Mouse (Mus musculus) cerebellum, adult 2 months (tissue): ENCODE results near the gene Wipf2. TPM values are rescaled to one million over a fixed set of nuclear protein-coding genes. Genes with fewer than 3 reads are reported as not detected.
A peak's percentile ranks its signal among the peaks of the same experiment; 100 is the strongest.

Source experiments
- DNase-seq, 2 experiments: peaks; one replicate each; pipeline ENCODE4 v3.0.0; 2021
- H3K27ac ChIP-seq: fragments of 200-500 bp; 2 replicates; pipeline ENCODE4 v1.5.1; 2012; ENCODE audit warnings: low read length, control low read depth, inconsistent platforms; ENCODE audit not compliant: insufficient read depth
- H3K27me3 ChIP-seq: fragments of 200-500 bp; 2 replicates; pipeline ENCODE4 v1.6.1; 2012; ENCODE audit warnings: inconsistent platforms, mild to moderate bottlenecking, low read length, moderate library complexity; ENCODE audit not compliant: control insufficient read depth, insufficient read depth
- H3K4me1 ChIP-seq: fragments of 200-500 bp; 2 replicates; pipeline ENCODE4 v1.6.1; 2011; ENCODE audit warnings: low read length; ENCODE audit not compliant: control insufficient read depth, insufficient read depth
- H3K4me3 ChIP-seq: fragments of 200-500 bp; replicated peaks from 2 replicates; pipeline ENCODE3; 2011; ENCODE audit warnings: mild to moderate bottlenecking, low read depth, low read length, control low read depth; ENCODE audit not compliant: insufficient read depth
- CTCF ChIP-seq: fragments of 200-500 bp; IDR thresholded peaks from 2 replicates; pipeline ENCODE4 v1.5.1; 2011; ENCODE audit warnings: low read depth, mild to moderate bottlenecking, control low read depth, low read length, moderate library complexity, borderline replicate concordance; ENCODE audit not compliant: insufficient read depth
- POLR2A ChIP-seq: fragments of 200-500 bp; IDR thresholded peaks from 2 replicates; pipeline ENCODE4 v1.6.1; 2011; ENCODE audit warnings: low read length, control low read depth, borderline replicate concordance; ENCODE audit not compliant: insufficient read depth
- WGBS: fragments of 180-500 bp; shearing (Covaris S2); methylation state at CpG from one replicate; pipeline ENCODE4 v1.1.7; 2018; 5-methylcytosine and 5-hydroxymethylcytosine counted together
- polyA plus RNA-seq: library from polyadenylated mRNA; depleted of rRNA; stranded (reverse); fragments of >200 nt; gene quantifications from 2 replicates; pipeline ENCODE4 v1.2.3, GENCODE M21; 2012

Wipf2 gene
- polyA plus RNA-seq, 1 experiment: 25.8 TPM

DNA sequence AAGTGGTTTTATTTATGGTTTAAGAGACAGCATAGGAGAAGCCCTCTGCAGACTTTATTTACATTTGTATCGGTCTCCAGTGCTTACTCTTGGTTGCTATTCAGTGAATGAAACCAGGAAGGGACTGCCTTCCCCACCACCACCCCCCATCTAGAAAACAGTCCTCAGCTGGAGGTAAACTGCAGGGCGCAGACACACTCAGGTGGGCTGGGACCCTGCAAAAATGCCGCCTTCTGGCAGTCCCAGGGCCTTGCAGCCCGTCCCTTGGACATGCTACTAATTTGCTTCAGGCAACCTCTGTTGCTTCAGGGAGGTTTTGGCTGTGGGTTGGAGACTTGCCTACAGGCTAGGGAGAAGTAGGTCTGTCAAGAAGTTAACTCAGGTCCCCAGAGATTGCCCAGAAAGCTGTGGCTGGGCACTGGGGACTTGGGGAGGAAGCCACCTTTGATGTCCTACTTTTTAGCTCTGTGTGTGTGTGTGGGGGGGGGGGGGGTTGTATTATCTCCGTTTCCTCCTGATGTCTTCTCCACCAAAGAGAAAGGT lies 61.3 kb downstream of the Wipf2 start:
- 78% methylated on average over 5 of the region's 5 CpGs for WGBS
- H3K27ac ChIP-seq: no peak overlapping the region
- H3K27me3 ChIP-seq: no peaks in the 10 kb centered on the region
- no peak overlapping the region for H3K4me3 ChIP-seq
- TF ChIP-seq POLR2A (no peak), CTCF (no peak)
- peak in 1 of 2 experiments; percentile 13 for DNase-seq
- H3K4me1 ChIP-seq: peaks cover 9% of the 10 kb centered on the region; the same call in 1 of the 2 replicates

DNA sequence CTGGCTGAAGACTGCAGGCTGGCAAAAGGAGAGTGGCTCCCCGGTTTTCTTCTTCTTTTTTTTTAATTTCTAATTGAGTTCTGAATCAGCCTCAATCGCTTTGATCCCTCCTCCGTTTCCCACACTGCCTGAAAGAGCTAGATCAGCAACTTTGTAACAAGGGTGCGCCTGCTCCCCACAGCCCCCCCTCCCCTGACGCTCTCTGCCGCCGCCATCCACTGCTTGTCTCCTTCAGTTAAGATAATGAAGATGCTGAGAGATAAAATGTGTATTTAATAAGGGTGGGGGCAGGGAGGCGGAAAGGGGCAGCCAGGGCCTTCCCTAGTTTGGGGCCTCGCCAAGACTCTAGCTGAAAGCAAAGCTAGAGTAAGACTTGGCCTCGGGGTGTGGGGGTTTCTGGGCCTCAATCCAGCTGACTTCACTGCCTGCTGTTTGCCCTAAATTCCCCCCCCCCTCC lies 61.9 kb downstream of the Wipf2 start:
- DNase-seq: peak; percentile 24 to 42
- TF ChIP-seq CTCF: no peak
- no peak for TF ChIP-seq POLR2A
- no peak overlapping the region for H3K27ac ChIP-seq
- no peaks in the 10 kb centered on the region for H3K27me3 ChIP-seq
- WGBS: 51% methylated on average over 10 of the region's 10 CpGs
- peaks cover 13% of the 10 kb centered on the region; the same call in 1 of the 2 replicates for H3K4me1 ChIP-seq
- H3K4me3 ChIP-seq: no peak overlapping the region

DNA sequence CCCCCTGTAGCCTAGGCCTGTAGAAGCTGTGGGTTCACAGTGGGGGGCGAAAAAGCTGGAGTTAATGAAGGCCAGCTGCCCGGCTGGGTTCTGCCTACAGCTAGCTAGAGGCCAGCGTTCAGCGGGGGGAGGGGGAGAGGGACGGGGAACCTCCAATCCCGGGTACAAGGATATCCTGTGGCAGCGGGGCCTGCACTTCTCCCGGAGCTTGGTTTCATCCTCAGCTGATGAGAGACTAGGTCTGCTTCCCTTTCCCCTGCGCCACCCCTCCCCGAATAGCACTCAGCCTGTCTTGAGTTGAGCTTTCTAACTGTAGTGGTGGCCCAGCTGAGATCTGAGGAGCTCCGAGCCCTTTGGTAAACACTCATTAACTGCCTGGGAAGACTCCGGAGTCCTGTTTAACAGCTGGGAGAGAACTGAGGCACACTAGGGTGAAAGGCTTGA lies 62.5 kb downstream of the Wipf2 start:
- H3K27me3 ChIP-seq: no peaks in the 10 kb centered on the region
- TF ChIP-seq CTCF (no peak), POLR2A (no peak)
- no peak overlapping the region for H3K4me3 ChIP-seq
- DNase-seq: peak; percentile 32 to 35
- H3K4me1 ChIP-seq: peaks cover 19% of the 10 kb centered on the region
- WGBS: 47% methylated on average over 12 of the region's 12 CpGs
- no peak overlapping the region for H3K27ac ChIP-seq

DNA sequence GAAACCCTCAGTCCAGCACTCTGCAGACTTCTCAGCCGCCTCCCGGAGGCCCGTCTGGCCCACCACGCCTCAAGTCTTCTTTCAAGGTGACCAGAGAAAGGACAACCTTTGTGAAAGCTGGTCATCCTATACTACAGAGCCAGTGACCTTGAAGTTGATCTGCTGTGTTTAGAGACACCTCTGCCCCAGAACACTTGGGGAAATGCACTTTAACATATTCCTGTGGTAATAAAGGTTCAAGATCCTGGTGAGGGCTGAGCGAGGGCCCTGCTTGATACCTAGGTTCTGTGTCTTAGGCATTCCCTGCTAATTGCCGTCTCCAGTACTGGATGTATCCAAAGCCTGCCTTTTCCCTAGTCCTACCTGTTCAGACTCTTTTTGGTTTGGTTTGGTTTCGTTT lies 63.1 kb downstream of the Wipf2 start:
- no peak for TF ChIP-seq CTCF
- no peak for TF ChIP-seq POLR2A
- Histone ChIP-seq H3K27ac (no peak overlapping the region), H3K4me3 (no peak overlapping the region), H3K27me3 (no peaks in the 10 kb centered on the region), H3K4me1 (peaks cover 25% of the 10 kb centered on the region)
- DNase-seq: no peak
- WGBS: 94% methylated on average over 7 of the region's 7 CpGs

DNA sequence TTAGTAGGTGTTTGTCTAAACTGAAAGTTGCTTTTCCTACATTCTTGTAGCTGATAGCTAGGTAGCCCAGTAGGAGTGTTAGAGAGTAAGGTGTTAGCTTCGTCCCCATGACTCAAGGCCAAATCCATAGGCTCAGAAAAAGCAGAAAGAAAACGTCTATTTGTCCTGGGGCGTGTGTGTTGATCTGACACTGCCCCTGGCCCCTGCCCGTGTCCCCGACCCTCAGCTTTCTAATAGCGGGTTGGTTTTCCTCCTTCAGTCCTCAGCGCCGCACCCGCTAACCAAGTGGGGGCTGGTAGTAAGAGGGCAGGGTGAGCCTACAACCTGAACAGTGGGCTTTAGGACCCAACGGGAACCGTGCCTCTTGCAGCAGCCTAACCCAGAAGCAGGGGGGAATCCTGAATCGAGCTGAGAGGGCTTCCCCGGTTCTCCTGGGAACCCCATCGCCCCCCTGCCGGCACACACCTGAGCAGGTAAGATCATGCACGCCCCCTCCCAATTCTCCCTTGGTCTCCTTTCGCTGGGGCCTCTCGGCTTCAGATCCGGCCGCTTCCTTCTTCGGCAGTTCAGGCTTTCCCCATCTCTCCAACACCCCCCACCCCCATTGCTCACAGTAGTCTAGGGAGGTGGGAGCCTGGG lies 64.1 kb downstream of the Wipf2 start, which contains the start of gene Rara:
Gene Rara, plus strand, starts transcription at position 381 of the 639 bp plus-strand sequence.
- Histone ChIP-seq H3K4me1 (peaks cover 32% of the 10 kb centered on the region), H3K27me3 (no peaks in the 10 kb centered on the region), H3K27ac (peak within 1 kb of the TSS; percentile 78), H3K4me3 (peak within 1 kb of the TSS; percentile 87)
- peak; percentile 78 for DNase-seq
- WGBS: 12% methylated on average over 21 of the region's 21 CpGs
- TF ChIP-seq CTCF (no peak), POLR2A (peak; percentile 22; the same call in 1 of the 2 replicates)

DNA sequence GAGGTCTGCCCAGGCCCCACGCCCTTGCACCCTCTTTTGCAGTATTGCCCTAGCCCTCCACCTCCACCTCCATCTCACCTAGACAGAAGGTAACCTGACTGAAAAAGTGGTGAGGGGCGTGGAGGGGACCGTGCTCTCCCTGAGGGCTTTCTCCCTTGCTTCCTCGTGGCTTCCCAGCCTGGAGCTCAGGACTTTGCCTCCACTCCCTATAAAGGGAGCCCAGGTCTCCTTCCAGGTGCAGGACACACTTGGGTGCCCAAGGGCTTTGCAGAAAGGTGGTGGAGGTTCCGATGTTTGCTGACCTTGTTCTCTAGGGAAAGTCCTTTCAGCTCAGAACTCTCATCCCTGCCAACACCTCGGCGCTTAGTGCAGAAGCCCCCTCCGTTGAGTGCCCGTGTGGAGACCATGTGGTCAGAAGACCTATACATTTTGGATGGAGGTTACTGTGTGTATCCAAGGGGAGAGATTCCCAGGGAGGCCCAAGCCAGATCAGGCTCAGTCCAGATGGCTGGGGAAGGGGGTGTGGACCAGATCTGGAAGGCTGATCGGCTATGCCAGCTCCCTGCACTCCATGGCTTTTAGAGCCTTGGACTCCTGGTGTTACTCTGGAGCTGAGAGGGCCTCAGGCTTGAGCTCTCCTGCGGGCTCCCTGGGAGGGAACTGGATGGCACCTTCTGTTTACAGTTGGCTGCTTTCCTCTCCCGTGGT lies 64.9 kb downstream of the Wipf2 start:
- TF ChIP-seq POLR2A: no peak
- TF ChIP-seq CTCF: no peak
- Histone ChIP-seq H3K4me3 (peak overlapping the region; percentile 87), H3K27me3 (no peaks in the 10 kb centered on the region), H3K4me1 (peaks cover 39% of the 10 kb centered on the region), H3K27ac (peak overlapping the region; percentile 78)
- 8% methylated on average over 12 of the region's 12 CpGs for WGBS
- peak; percentile 72 to 79 for DNase-seq

DNA sequence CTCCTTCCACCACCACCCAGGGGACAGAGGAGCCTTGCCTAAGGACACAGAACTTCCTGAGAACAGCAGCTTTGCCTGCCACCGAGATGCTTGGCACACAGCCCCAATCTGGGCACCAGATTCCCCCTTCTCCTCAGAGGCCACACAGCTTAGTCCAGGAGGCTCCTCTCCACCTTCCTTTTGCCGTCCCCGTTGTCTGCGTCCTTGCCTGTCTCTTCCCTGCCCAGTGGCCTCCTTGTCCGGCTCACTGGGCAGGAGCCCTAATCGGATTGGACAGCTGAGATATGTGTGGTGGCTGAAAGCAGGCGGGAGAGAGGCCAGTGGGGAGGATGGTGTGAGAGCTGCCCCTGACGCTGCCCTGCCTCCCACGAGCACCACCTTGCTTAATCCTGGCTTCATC lies 66.1 kb downstream of the Wipf2 start:
- 2% methylated on average over 9 of the region's 9 CpGs for WGBS
- peak overlapping the region; percentile 87 for H3K4me3 ChIP-seq
- H3K4me1 ChIP-seq: peaks cover 47% of the 10 kb centered on the region
- peak; percentile 85 to 87 for DNase-seq
- peak; percentile 33; the same call in 1 of the 2 replicates for TF ChIP-seq POLR2A
- TF ChIP-seq CTCF: no peak
- H3K27ac ChIP-seq: peak overlapping the region; percentile 78
- no peaks in the 10 kb centered on the region for H3K27me3 ChIP-seq
